Mouse (Mus musculus) skeletal muscle tissue, adult 2 months (tissue): ENCODE measurements around the gene Ppm1h.
"Not testable (repeated sequence)": the region's sequence is repeated elsewhere in the genome, so short reads cannot be mapped to it uniquely, and the experiment has no call there.

Source experiments
- DNase-seq: peaks from one replicate; pipeline ENCODE4 v3.0.0-alpha.2; 2012; ENCODE audit warnings: low read depth, low spot score

Ppm1h gene

DNA sequence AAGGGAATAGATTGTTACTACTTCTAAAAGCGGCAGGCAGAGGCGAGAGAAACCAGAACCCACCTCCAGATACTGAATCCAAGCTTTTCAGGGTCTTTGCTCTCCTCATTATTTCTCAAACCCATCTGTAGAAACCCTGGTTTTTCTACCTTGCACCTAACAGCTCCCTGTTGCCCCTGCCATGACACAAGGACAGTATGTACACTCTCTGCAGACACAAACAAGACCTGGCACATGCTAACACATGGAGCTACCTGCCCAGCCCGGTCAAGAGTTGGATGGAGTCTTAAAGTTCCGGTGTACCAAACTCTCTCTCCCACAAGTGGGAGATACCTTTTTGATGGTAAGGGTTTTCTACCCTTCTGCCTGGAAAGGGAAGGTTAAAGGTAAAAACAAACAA lies 252.0 kb downstream of the Ppm1h start:
- DNase-seq: no peak

DNA sequence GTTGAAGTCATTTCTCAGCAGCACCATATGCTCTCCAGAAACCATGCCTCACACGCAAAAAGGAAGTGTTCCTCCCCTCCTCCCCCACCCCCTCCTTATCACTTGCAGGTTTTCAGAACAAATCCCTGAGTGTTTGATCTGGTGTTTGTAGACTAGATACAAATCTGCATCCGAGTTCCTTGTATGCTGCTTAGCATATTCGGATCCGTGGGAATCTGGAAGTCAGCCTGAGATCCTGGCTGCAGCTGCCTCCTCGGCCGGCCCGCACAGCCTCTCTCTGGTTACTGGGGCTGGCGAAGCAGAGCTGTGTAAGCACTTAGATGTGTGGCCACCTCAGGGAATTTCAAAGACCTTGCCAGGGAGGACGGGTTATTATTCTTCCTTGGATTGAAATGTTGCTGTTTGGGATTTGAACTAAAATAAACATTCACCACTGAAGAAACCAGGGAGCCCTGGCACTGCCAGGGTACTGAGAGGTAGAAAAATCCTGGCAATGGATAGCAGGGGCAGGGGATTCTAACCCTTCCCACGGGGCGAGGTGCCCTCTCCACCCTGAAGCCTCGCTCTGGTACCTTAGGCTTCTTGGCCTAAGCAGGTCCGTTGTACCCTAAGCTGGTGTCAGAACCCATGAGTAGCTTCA lies 252.8 kb downstream of the Ppm1h start:
- DNase-seq: peak; percentile 50

DNA sequence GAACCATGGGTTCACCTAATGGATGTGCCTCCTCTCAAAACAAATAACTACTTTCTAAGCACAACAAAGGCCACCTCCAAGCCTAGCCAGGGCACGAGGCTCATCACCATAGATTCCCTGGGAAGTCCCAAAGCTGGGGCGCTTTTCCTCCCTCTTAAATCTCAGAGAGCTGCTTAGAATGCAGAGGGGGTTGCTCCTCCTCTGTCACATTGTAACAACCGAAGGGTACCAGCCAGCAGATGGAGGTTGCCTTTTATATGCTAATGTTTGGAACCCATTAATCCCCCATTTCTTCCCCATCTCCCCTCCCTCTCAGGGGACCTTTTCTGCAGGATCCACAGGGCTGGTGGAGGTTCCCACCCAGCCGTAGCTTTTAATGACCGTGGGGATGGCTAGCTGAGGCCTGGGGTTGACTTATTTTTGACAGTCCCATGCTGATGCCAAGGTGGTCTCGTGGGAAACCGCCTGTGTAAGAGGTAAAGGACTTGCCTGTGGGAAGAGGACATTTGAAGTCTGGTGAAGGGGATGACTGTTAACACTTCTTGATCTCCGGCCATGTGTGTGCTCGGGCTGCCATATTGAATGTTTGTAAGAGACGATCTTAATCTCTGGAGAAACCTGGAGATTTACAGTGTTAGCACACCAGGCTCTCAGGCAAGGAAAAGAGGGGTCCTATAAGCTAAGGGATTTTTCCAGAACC lies 253.4 kb downstream of the Ppm1h start:
- no peak for DNase-seq

DNA sequence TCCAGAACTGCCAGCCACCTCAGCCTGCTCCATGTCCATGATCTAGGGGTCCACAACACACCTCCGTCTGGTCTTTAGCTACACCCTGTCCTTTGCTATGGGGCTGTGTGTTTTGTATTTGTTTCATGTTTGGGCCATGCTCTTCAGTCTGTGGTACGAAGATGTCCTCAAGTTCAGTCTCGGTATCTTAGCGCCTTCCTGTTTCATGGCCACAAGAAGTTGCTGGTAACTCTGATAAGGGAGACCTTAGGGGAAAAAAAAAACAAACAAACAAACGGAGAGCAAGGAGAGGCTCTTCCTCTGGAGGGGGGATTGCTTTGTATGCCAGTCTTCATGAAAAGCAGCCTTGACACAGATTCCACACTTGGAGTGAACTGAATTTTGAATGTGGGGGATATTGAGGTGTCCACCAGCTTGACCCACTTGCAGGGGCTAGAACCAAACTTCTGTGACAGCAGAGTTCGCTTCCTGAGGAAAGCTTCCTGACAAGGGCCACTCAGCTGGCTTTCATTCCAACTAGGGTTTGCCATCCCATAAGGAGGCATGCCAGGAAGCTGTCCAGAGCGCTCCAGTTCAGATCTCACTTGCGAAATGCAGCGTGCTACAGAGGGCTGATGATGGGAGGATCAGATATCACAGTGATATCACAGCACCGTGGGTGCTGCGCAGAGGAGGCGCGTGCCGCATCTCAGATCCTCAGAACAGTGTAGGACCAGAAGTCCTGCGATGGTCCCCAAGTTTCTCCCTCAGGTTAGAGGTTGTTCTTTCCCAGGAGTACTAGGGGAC lies 254.7 kb downstream of the Ppm1h start:
- no peak for DNase-seq

- not testable (repeated sequence) for DNase-seq
Measured at GRCm38 (mm10) chr10:122935406-122935805, 256.8 kb downstream of the Ppm1h start.

- not testable (repeated sequence) for DNase-seq
Measured at GRCm38 (mm10) chr10:122937380-122937779, 258.8 kb downstream of the Ppm1h start.

- no peak for DNase-seq
Measured at GRCm38 (mm10) chr10:122939546-122939945, 261.0 kb downstream of the Ppm1h start.

DNA sequence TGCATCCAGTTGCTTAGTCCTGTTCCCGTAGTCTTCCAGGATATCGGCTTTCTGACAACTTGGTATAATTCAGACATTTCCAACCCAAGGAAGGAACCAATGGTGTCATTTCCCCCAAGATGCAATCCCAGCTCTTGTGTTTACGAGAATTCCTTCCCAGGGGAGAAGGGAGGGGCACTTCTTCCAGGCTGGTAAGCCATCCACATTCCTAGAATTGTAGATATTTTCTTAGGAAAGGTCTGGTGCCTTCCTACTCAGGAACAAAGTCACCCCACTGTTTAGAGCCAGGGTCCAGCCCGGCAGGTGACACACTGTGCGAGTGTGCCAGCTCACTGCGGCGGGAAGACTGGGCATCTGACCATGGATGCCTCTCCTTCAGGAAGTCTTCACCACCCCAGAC lies 264.2 kb downstream of the Ppm1h start:
- no peak for DNase-seq

DNA sequence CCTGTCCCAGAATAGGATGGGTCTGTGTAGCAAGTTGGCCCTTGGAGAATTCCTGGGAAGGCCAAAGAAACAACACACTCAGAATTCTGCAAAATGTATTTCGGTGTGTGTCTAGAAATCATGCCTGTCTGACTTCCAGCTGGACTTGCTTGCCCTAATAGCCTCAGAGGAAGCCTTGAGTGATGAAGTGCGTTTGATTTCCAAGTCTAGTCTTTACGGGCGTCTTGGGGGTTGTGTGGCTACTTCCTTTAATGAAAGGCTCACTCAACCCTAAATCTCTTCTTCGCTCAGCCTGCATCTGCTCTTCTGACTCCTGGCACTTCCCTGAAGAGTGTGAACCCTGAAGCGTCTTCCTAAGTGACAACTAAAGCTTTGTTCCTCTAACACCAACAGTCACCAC lies 265.3 kb downstream of the Ppm1h start:
- DNase-seq: peak; percentile 22

- DNase-seq: no peak
Measured at GRCm38 (mm10) chr10:122944888-122945287, 266.3 kb downstream of the Ppm1h start.

- DNase-seq: no peak
Measured at GRCm38 (mm10) chr10:122950966-122951365, 272.4 kb downstream of the Ppm1h start.

- DNase-seq: no peak
Measured at GRCm38 (mm10) chr10:122953576-122953975, 275.0 kb downstream of the Ppm1h start.

DNA sequence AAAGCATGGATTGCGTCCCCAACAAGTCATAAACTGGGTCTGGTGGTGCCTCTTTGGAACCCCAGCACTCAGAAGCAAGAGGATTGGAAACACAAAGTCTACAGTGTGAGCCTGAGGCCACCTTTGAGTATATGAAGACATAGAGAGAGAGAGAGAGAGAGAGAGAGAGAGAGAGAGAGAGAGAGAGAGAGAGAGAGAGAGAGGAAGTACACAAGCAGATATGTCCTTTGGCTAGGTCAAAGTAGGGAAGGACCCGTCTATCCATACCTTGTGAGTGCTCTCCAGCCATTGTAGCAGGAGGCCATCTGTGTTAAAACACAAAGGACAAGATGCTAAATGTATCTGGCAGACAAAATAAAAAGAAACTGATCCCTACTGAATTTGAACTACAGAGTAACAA lies 279.4 kb downstream of the Ppm1h start:
- DNase-seq: no peak

- no peak for DNase-seq
Measured at GRCm38 (mm10) chr10:122958699-122959098, 280.1 kb downstream of the Ppm1h start.

GRCm38 (mm10) chr10:122960216-122960615 lies 281.7 kb downstream of the Ppm1h start:
- peak; percentile 42 for DNase-seq

GRCm38 (mm10) chr10:122960738-122961137 lies 282.2 kb downstream of the Ppm1h start:
- no peak for DNase-seq

DNA sequence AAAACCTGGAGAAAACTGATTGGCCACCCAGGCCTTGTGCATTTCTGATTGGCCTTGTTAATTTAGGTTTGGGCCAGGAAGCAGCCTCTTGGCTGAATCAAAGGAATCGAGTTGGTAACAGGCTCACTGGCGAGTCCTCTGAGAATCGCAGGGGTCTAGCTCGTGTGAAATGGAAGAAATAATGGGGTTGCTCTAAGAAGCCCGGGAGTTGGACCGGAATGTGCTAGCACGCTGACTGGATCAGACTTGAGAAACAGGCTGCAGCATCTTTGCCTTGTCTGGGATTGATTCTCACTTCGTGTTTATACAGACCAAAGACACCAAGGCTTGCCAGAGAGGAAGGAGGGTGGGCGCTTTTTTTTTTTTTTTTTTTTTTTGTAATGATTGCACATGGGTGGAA lies 282.9 kb downstream of the Ppm1h start:
- DNase-seq: no peak

DNA sequence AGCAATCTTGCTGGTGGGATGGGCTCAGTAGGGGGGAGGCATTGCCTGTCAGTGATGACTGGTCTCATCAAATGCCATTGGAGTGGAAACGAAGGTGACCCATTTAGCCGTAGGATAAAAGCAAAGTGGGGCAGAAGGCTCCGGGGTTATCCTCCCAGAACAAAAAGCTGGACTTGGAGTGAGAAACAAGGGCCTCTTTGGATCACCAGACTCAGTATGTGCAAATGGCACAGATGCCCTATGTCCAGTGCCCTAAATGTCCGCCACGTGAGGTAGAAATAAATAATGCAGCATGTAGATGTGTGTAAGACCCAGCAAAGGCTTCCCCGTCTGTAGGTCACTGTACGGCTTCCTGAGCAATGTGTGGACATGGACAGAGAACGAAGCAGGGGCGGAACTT lies 284.1 kb downstream of the Ppm1h start:
- no peak for DNase-seq

- no peak for DNase-seq
Measured at GRCm38 (mm10) chr10:122963463-122964240, 285.1 kb downstream of the Ppm1h start.

DNA sequence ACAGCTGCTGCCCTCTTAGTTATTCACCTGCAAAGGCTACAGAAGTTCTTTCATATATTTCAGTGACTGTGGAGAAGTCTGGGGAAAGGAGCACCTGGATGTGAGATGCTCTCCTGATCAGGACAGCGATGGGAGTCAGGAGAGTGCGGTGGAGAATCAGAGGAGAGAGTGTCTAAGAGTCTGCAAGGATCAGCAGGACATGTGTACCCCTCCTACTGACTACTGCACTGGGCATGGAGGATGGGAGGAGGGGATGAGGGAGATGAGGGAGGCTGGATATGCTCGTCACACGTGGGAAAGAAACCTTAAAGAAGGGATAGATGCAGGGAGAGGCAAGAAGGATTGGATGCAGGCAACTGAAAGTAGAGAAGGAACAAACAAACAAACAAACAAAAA lies 285.7 kb downstream of the Ppm1h start:
- no peak for DNase-seq

DNA sequence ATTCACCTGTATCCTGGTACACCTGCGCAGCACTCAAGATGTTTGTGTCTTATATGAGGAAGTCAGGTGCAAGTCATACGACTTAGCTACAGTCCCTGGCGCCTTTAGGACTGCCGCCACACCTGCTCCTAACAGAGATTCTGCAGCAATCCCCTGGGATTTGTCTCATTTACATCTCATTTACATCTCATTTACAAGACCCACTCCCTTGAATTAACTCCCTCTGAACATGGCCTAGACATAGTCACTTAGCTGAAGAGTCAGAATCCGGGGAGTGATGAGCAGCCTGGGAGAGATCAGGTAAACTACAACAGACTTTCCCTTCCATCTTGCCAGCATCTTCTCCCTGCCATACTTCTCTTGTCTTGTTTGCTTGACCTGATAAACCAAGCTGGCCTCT lies 287.1 kb downstream of the Ppm1h start:
- DNase-seq: not testable (repeated sequence)

GRCm38 (mm10) chr10:122966421-122966820 lies 287.9 kb downstream of the Ppm1h start:
- DNase-seq: no peak
